Mouse (Mus musculus): Measurements from ENCODE around the gene Lrba.

The Lrba gene

DNA sequence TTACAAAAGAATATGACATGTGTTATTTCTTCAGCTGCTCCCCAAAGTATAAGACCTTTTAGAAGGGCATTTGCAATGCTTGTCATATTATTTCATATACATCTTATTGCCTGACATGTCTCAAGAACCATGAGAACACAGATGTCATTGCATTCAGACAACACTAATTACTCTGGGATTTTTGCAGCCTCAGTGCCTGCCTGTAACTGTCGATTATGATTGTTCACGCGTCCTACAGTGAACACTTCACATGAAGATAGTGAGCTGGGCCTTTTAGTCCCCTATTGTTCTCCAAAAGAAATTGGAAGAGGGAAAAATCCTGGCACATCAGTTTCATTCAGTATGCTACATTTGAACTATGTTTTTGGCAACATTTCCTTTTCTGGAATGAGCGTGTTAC is 335.2 kb downstream of the Lrba start:
- DNase-seq (ENCODE audit: low read depth), result no peak

- no peak for DNase-seq (ENCODE audit: low read depth)
Measured at GRCm38 (mm10) chr3:86560281-86561022, 336.0 kb downstream of the Lrba start.

DNA sequence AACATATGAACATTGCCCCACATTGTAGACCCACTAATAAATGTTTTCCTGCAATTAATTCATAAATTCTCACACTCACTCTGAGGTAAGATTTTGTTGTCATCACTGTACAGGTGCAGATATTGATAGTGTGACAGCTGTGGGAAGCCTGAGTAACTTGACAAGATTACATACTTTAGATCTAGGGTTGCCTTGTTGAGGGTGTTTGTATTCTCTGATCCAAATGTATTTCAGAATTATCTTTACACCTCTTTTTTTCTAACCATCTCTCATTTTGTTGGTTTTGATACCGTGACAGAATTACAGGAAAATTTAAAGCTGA is 336.5 kb downstream of the Lrba start:
- DNase-seq (ENCODE audit: low read depth), result no peak

GRCm38 (mm10) chr3:86561396-86561795 is 336.9 kb downstream of the Lrba start:
- DNase-seq (ENCODE audit: low read depth), result no peak

DNA sequence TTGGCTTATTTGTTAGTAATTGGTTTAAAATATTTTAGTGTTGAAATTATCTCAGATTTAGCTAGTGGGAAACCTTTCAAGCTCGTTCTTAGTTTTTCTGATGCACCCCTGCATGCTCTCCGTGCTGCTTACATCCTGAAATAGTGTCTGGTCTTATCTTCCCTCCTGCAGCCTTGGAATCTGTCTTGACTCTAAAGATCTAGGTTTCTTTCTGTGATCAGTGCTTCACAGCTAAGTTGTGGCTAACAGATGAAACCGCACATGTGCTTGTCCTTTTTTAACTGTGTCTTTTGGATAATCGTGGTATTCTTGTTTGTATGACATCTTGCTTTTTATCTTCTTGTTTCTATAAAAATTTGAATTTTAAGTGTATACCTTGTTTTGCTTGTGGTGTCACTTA is 342.8 kb downstream of the Lrba start:
- DNase-seq (ENCODE audit: low read depth), result no peak

DNA sequence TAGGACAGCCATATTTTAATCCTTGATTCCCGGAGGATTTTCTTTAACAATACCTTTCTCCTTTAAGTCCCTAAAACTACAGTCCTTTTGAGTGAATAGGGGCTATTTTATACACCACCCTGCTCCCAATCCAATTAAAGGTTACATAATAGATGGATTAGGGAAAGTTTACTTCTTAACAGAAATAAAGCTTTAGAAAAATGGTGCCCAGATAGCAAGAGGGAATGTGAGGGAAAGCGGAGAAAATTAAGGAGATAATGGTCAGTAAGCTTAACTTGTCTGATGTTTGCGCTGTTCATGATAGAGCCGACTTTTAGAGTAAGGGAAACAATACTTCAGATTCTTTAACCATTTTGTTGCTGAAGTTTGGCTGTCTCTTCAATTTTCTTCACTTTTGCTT is 347.0 kb downstream of the Lrba start:
- no peak for DNase-seq (ENCODE audit: low read depth)

- no peak for DNase-seq (ENCODE audit: low read depth)
Measured at GRCm38 (mm10) chr3:86572519-86573244, 348.2 kb downstream of the Lrba start.

DNA sequence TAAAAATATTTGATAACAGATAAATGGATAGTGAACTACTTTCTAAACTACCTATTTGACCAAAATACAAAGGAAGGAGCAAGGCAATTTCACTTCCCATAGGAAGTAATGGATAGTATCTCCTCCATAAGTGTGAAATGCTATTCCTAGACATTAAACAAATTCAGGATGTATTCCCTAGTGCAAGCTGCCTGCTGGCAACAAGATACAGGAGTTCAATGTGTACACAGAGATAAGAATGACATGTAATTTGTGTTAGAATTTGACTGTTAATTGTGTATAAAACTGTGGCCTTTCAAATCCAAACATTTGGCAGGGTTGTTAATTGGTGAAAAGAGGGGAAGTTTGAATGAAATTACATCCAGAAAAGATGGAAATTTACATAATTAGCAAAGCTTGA is 350.8 kb downstream of the Lrba start:
- DNase-seq (ENCODE audit: low read depth), result no peak

- DNase-seq (ENCODE audit: low read depth), result no peak
Measured at GRCm38 (mm10) chr3:86602284-86602683, 377.8 kb downstream of the Lrba start.

DNA sequence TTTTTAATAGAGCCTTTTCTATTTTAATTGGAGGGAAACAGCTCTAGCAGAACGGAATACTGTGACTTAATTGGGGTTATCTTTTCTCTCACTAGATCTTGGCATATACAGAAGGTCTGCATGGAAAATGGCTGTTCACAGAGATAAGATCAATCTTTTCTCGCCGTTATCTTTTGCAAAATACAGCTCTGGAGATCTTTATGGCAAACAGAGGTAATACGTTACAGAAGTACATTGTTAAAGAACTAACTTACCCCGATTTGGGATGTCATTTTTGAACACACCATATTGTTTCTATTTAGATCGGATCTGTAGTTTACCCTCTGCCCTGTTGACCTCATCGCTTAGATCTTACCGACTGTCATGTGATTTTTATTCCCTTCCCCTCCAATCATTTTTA is 381.3 kb downstream of the Lrba start:
- DNase-seq (ENCODE audit: low read depth), result no peak

DNA sequence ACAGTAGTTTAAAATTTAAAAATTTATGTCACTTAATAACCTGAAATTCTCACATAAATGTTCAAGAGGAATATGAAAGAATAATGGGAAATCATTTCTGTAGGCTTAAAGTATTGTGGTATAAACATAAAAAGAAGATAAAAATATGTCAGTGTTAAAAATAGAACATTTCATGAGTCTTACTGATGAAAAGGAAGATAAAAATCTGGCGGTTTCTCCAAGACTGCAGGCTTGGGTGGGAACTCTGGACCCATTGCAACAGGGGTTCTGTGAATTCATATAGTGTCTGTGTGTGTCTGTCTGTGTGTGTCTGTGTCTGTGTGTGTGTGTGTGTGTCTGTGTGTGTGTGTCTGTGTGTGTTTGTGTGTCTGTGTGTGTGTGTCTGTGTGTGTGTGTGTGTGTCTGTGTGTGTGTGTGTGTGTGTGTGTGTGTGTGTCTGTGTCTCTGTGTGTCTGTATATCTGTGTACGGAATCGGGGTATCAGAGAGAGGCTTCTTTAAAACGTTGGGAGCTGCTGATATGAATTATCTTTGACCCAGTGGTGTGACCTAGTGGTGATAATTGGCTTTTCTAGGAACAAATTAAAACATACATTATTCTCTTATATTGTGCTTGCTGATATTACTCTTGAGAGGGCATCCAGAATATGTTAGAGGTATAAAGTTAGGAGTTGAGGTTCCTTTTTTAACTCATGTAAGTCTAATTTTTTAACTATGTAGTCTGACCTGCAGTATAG is 402.7 kb downstream of the Lrba start:
- DNase-seq (ENCODE audit: low read depth), result no peak

DNA sequence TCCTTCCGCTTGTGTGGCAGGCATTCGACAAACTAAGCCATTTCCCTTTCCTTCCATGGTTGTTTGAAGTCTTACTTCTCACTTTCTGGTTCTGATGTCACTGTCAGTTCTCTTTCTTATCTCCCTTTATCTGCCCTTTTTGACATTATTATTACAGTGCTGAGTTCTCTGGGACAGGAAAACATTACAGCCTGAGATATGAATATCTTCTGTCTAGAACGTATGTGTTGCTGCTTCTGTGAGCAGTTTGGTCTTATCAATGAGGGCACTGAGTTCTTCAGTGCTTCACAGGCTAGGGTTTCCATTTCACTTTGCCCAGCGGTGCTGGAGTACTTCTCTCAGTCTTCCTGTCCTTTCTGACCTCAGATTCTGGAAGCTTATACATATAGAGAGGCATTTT is 404.9 kb downstream of the Lrba start:
- DNase-seq (ENCODE audit: low read depth), result no peak

GRCm38 (mm10) chr3:86635464-86635863 is 411.0 kb downstream of the Lrba start:
- peak; percentile 6 for DNase-seq (ENCODE audit: low read depth)

GRCm38 (mm10) chr3:86635940-86636339 is 411.5 kb downstream of the Lrba start:
- DNase-seq (ENCODE audit: low read depth), result peak; percentile 9

DNA sequence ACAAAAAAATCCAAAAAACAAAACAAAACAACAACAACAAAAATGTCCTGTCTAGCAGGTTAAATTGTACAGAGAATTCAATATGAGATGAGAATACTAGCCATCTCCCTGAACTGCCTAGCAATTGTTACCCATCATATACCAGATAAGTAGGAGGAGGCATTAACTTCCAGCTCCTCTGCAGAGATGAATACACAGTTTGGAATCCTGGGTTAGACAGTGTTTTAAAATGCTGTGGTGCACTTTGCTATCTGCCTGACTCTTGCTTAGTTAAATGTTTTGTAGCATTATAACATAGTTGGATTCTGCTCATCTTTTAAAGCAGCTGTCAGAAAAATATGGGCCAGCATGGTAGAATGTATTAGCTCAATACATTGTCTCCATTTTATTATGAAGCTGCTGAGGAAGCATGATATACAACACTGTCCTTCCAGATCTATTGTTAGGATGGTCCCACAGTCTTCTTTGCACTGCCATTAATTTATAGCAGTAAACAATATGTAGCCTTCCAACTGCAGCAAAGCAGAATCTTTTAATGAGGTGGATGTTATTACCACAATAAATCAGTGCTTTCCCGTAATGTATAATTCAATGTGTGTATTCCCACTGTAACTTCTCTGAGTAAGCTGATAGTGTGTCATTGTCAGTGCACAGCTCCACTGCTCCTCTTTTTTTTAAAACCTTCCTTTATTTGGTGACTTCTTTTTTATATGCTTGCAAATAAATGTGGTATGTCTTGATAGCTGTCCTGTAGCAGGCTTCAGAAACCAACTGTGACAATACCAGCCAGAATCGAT is 414.3 kb downstream of the Lrba start:
- DNase-seq (ENCODE audit: low read depth), result no peak

DNA sequence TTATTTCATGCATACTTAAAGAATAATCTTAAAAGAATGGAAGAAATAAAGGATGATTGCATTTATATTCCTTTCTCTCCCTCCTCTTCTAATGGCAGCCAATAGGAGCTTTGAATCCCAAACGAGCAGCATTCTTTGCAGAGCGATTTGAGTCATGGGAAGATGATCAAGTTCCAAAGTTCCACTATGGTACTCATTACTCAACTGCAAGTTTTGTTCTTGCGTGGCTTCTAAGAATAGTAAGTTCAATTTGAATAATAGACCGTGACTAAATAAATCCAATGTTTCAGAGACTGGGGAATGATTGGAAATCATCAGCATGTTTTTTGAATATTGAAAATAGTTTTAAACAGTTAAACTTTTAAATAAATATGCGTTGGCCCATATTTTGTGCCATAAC is 416.9 kb downstream of the Lrba start:
- DNase-seq (ENCODE audit: low read depth), result no peak

DNA sequence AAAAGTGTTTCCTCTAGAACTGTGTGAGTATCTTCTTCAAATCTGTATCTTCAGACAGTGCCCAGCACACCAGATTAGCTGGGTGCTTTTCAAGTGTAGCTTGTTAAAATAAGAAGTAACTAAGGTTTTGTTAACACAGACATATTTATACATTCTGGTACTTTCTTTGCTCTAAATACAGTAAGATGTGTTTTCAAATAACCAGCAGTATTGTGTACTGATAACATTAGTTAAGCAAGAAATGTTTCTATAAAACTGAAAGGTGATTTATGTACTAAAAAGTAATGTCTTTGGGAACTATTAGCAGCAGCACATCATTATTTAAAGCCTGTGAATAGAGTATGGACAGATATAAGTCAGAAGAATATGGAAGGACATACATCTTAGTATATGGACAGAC is 417.3 kb downstream of the Lrba start:
- no peak for DNase-seq (ENCODE audit: low read depth)

DNA sequence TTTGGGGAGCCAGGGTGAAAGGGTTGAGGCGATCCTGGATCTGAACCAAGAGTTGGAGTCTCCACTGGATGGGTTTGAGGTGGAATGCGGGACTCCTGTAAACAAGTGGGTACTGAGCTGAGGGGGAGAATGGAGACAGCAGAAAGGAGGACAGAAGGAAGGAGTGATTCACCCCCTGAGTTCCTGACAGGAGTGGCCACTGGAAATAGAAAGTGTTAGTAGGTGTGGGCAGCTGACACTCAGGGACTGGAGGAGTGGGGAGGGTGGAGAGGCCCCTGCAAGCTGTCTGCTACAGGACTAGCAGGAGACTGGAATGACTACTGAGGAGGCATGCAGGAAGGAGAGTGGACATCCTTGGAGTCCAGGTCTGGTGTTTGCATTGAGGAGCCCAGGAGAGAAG is 422.3 kb downstream of the Lrba start:
- DNase-seq (ENCODE audit: low read depth), result no peak

- DNase-seq (ENCODE audit: low read depth), result no peak
Measured at GRCm38 (mm10) chr3:86651006-86651405, 426.5 kb downstream of the Lrba start.

GRCm38 (mm10) chr3:86659326-86659725 is 434.8 kb downstream of the Lrba start:
- no peak for DNase-seq (ENCODE audit: low read depth)

DNA sequence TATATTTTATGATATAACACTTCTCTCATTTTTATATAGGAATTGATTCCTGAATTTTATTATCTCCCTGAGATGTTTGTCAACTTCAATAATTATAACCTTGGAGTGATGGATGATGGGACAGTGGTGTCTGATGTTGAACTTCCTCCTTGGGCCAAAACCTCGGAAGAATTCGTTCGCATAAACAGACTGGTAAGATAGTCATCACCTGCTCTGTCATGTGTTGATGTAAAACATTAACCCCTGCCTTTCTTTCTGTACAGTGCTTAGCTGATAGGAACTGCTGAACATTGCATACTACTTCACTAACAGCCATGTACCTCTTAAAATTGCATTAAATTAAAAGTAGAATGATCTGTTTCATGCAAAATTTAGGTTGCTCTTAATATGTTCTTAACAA is 439.9 kb downstream of the Lrba start:
- no peak for DNase-seq (ENCODE audit: low read depth)

GRCm38 (mm10) chr3:86668146-86668545 is 443.7 kb downstream of the Lrba start:
- no peak for DNase-seq (ENCODE audit: low read depth)

Data from naive thymus-derived CD4-positive, alpha-beta T cell, adult 2 months (primary cell).